Mouse (Mus musculus) left cerebral cortex, adult 11 months (tissue): ENCODE results near the gene Pnmal1.

Experiments
- DNase-seq: peaks from one replicate; pipeline ENCODE4 v3.0.0; 2022; ENCODE audit warnings: low spot score

The Pnmal1 gene

GRCm38 (mm10) chr7:16995345-16995744, 35.9 kb downstream of the Pnmal1 start:
- DNase-seq: no peak

GRCm38 (mm10) chr7:16999233-16999632, 39.8 kb downstream of the Pnmal1 start:
- DNase-seq: no peak

GRCm38 (mm10) chr7:16999650-17000049, 40.2 kb downstream of the Pnmal1 start:
- DNase-seq: peak; percentile 79

DNA sequence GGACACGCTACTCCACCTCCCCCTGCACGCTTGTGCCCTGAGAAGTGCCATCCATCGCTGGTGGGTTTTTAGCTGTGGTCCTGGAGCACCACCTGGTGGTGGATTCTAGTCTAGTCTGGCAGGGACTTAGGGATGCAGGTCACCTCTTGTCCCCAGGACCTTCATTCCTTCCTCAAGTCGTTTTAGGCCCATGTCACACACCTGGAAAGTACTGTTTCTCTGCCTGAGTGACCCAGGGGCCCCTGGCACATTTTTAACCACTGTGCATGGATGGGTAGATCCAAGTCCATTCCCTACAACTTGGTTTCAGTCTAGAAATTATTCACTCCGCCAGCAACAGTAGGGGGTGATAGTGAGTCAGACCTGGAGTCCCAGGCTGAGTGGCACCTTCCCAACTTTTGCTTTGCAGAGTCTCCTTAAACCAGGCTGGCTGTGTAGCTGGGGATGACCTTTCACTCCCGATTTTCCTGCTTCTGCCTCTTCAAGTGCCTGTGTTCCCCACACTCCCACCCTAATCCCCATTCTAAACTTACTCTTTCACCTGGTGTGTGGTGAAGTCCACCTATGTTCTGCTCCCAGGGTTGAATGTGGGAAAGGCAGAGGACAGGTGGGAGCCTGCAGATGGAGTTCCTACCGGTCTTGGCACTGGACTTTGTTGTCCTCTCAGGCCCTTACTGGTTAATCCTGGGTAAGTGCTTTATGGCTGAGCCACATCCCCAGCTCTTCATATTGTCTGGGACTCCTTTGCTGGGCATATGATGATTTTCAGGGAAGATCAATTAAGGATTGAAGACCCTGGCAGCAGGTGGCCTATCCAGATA, 43.1 kb downstream of the Pnmal1 start:
- DNase-seq: peak; percentile 74

DNA sequence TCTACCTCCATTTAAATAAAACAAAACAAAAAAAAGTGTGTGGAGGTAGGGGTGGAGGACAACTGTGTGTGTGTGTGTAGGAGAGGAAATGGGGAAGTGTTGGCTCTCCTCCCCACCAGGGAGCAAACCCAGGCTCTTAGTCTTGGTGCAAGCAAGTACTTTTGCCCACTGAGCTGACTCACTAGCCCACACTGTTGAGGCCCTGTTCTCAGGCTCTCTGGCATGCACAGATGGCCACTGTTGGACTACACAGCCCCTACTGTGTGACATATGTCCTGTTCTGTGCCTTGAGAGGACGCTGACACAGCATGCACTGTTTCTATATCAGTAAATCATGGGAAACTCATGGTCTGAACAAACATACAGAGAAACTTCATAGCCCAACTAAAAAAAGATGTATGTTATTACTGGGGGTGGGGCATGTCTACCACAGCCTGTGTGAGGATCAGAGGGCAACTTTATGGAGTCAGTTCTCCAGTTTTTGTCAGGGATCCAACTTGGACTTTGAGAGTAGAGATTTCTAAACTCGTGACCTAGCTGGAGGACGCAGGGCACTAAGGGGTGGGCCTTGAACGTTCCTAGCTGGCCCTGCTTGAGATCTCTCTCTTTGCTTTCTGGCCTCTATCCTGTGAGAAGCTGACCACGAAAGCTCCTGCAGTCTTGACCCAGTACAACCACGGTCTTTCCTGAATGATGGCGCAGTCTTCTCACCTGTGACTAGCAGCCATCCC, 43.9 kb downstream of the Pnmal1 start:
- DNase-seq: no peak

- no peak for DNase-seq
These were observed 45.2 kb downstream of the Pnmal1 start for GRCm38 (mm10) chr7:17004716-17005115.

DNA sequence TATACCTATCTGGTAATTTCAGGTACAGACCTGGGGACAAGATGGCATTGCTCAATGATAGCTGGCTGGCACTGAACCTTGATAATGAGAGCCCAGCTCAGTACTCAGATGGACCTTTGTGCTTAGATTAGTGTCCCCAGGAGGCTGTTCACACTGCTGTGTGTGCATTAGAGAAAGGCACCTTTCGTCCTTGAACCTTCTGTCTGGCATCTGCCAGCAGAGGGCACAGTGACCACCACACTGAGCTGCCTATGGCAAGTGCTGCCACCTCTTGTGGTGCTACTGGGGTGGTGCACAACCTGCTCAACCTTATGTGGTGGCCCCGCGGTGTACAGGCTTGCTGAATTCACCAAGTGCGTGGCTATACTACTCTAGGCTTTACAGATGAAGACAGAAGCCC, 47.8 kb downstream of the Pnmal1 start:
- no peak for DNase-seq

GRCm38 (mm10) chr7:17009326-17010009, 50.0 kb downstream of the Pnmal1 start:
- DNase-seq: no peak

GRCm38 (mm10) chr7:17010010-17010347, 50.5 kb downstream of the Pnmal1 start:
- no peak for DNase-seq

DNA sequence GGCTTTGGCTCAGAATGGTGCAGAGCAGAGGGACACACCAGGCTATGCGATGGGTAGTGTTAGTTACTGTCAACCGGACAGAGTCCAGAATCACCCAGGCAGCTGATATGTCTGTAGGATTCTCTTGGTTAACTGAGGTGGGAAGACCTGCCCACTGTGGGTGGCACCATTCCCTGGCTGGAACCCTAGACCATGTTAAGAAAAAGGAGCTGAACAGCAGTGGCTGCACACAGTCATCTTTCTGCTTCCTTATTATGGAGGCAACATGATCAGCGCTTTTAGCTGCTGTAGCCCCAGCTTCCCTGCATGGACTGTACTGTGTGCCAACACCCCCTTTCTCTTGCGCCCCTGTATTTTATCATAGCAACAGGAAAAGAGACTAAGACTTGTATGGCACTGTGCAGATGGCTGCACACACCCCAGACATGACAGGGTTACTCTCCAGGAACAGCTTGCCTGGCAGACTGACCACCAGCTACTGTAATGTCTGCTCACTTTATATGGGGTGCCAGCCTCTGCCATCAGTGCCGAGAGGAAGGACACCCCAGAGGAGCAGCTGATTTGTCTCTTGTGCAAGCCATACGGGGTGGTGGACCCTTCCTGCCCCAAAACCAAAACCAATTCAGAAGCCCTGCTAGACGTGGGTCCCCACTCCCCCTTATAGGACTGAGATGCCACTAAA, 52.6 kb downstream of the Pnmal1 start:
- no peak for DNase-seq
